Mouse (Mus musculus): Measurements from ENCODE around the gene Rexo4. TPM values are rescaled to one million over a fixed set of nuclear protein-coding genes. Genes with fewer than 3 reads are reported as not detected.

The Rexo4 gene
- total RNA-seq, 1 experiment = 56.7 TPM

DNA sequence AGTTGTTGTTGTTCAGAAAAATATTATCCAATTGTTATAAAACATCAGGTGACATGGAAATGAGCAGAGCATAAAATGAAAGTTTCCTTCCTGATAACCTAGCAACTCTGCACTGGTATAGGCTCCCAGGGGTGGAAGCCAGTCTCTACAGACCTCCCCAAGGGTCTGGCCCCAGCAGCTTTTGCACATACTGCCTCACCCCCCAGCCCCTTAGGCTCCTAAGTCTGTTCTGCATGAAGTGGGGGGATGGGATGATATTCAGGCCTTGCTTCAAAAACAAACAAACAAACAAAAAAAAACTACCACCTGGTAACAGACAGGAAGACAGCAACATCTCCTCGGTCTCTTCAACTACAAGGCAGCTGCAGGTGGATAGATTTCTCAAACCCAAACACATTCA lies 16.2 kb upstream of the Rexo4 start:
- TF ChIP-seq CHD2 (IDR thresholded peaks at IDR 0.05; ENCODE audit: low read depth, low read length) (no peak), ZNF384 (IDR thresholded peaks at IDR 0.05; ENCODE audit: low read depth, low read length) (no peak), MAFK (IDR thresholded peaks at IDR 0.05; ENCODE audit: insufficient read depth, low read depth, low read length) (no peak), HCFC1 (IDR thresholded peaks at IDR 0.05; ENCODE audit: borderline replicate concordance, insufficient read depth, low read length) (no peak), ZC3H11A (IDR thresholded peaks at IDR 0.05; ENCODE audit: borderline replicate concordance, low read depth, low read length) (no peak)
- in situ Hi-C loops (cut with MboI; ENCODE audit: low sequenced_read_pairs in 2 of 2, unreplicated experiment in 2 of 2) = no loop called here
- Histone ChIP-seq H3K9me3 (ENCODE audit: control insufficient read depth, insufficient read depth, low read depth, low read length) (no peaks in the 10 kb centered on the region), H3K4me1 (ENCODE audit: control insufficient read depth in 2 of 2, insufficient read depth in 2 of 2, low read length in 2 of 2, poor library complexity in 1 of 2) (peaks cover 0 to 5% of the 10 kb centered on the region in 2 experiments; a peak in 1 of 4 replicates), H3K9ac (ENCODE audit: insufficient read depth, low read depth, low read length, poor library complexity, severe bottlenecking) (no peak overlapping the region), H3K27ac (ENCODE audit: insufficient read depth, low read depth, low read length, poor library complexity, severe bottlenecking) (no peak overlapping the region), H3K4me3 (ENCODE audit: insufficient read depth in 1 of 2, low read depth in 1 of 2, low read length in 2 of 2, poor library complexity in 1 of 2, severe bottlenecking in 1 of 2) (no peak overlapping the region), H3K36me3 (ENCODE audit: control insufficient read depth, insufficient read depth, low read length, poor library complexity, severe bottlenecking) (no peaks in the 10 kb centered on the region)
- DNase-seq (ENCODE audit: low read depth, low spot score) = no peak

DNA sequence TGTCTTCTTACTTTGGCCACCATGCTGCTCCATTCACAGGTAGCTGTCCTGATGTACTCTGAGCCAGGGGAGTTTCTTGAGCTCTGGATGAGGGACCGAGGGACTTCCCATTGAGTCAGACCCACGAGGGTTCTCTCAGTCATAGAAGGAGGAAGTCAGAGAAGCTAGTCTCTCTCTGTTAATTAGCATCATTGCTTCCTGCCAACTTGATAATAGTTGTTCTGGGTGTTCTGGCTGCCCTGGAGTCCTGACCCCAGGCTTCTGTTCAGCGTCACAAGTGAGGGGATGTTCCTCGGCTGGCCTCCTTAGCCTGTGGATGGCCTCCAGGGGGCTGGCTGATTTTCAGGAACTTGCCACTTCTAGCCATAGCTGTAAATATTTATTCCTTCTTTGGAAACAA lies 9.8 kb upstream of the Rexo4 start:
- H3K9me3 ChIP-seq (ENCODE audit: control insufficient read depth, insufficient read depth, low read depth, low read length) = no peaks in the 10 kb centered on the region
- H3K36me3 ChIP-seq (ENCODE audit: control insufficient read depth, insufficient read depth, low read length, poor library complexity, severe bottlenecking) = no peaks in the 10 kb centered on the region
- H3K27ac ChIP-seq (ENCODE audit: insufficient read depth, low read depth, low read length, poor library complexity, severe bottlenecking) = no peak overlapping the region
- in situ Hi-C loops (cut with MboI; ENCODE audit: low sequenced_read_pairs in 2 of 2, unreplicated experiment in 2 of 2) = no loop called here
- TF ChIP-seq ZNF384 (IDR thresholded peaks at IDR 0.05; ENCODE audit: low read depth, low read length) (no peak), ZC3H11A (IDR thresholded peaks at IDR 0.05; ENCODE audit: borderline replicate concordance, low read depth, low read length) (no peak), HCFC1 (IDR thresholded peaks at IDR 0.05; ENCODE audit: borderline replicate concordance, insufficient read depth, low read length) (no peak), MAFK (IDR thresholded peaks at IDR 0.05; ENCODE audit: insufficient read depth, low read depth, low read length) (no peak), CHD2 (IDR thresholded peaks at IDR 0.05; ENCODE audit: low read depth, low read length) (no peak)
- DNase-seq (ENCODE audit: low read depth, low spot score) = no peak
- H3K4me3 ChIP-seq (ENCODE audit: insufficient read depth in 1 of 2, low read depth in 1 of 2, low read length in 2 of 2, poor library complexity in 1 of 2, severe bottlenecking in 1 of 2) = no peak overlapping the region
- H3K4me1 ChIP-seq (ENCODE audit: control insufficient read depth in 2 of 2, insufficient read depth in 2 of 2, low read length in 2 of 2, poor library complexity in 1 of 2) = no peaks in the 10 kb centered on the region
- H3K9ac ChIP-seq (ENCODE audit: insufficient read depth, low read depth, low read length, poor library complexity, severe bottlenecking) = no peak overlapping the region

DNA sequence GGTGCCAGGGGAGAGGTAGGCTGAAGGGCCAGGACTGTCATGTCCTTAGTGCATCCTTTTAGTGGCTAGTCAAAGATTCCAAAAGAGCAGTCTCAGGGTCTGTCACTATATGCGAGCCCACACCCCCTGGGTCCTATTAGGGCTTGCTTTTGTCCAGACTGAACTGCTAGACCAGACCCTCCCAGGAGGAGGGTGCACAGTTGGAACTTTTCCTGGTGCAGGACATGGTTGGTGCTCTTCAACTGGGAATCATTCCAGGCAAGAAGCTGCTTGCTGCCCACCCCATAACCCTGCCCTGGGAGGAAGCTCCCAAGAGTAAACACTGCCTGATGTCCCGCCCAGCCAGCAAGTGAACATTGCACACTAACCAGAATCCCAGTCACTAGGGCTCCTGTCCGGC lies 8.9 kb upstream of the Rexo4 start, which contains the start of gene Adamts13:
TSS of gene Adamts13 (plus strand) at position 301 of the 400 bp plus-strand sequence.
- Histone ChIP-seq H3K9me3 (ENCODE audit: control insufficient read depth, insufficient read depth, low read depth, low read length) (no peaks in the 10 kb centered on the region), H3K9ac (ENCODE audit: insufficient read depth, low read depth, low read length, poor library complexity, severe bottlenecking) (no peak within 1 kb of the TSS), H3K36me3 (ENCODE audit: control insufficient read depth, insufficient read depth, low read length, poor library complexity, severe bottlenecking) (no peaks in the 10 kb centered on the region), H3K27ac (ENCODE audit: insufficient read depth, low read depth, low read length, poor library complexity, severe bottlenecking) (no peak within 1 kb of the TSS), H3K4me3 (ENCODE audit: insufficient read depth in 1 of 2, low read depth in 1 of 2, low read length in 2 of 2, poor library complexity in 1 of 2, severe bottlenecking in 1 of 2) (no peak within 1 kb of the TSS), H3K4me1 (ENCODE audit: control insufficient read depth in 2 of 2, insufficient read depth in 2 of 2, low read length in 2 of 2, poor library complexity in 1 of 2) (no peaks in the 10 kb centered on the region)
- TF ChIP-seq ZC3H11A (IDR thresholded peaks at IDR 0.05; ENCODE audit: borderline replicate concordance, low read depth, low read length) (no peak), CHD2 (IDR thresholded peaks at IDR 0.05; ENCODE audit: low read depth, low read length) (no peak), MAFK (IDR thresholded peaks at IDR 0.05; ENCODE audit: insufficient read depth, low read depth, low read length) (no peak), ZNF384 (IDR thresholded peaks at IDR 0.05; ENCODE audit: low read depth, low read length) (no peak), HCFC1 (IDR thresholded peaks at IDR 0.05; ENCODE audit: borderline replicate concordance, insufficient read depth, low read length) (no peak)
- no peak for DNase-seq (ENCODE audit: low read depth, low spot score)
- in situ Hi-C loops (cut with MboI; ENCODE audit: low sequenced_read_pairs in 2 of 2, unreplicated experiment in 2 of 2) = no loop called here

DNA sequence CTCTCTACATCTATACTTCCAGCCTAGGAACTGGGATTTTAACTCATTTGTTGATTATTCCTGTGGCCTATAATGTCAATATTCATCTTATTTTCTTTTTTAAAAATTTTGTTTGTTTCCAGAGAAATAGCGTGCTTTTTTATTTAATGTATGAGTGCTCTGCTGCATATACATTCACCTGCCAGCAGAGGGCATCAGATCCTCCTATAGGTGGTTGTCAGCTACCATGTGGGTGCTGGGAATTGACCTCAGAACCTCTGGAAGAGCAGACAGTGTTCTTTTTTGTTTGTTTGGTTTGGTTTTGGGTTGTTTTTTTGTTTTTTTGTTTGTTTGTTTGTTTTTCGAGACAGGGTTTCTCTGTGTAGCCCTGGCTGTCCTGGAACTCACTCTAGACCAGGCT lies 3.1 kb upstream of the Rexo4 start:
- H3K9ac ChIP-seq (ENCODE audit: insufficient read depth, low read depth, low read length, poor library complexity, severe bottlenecking) = no peak overlapping the region
- H3K9me3 ChIP-seq (ENCODE audit: control insufficient read depth, insufficient read depth, low read depth, low read length) = no peaks in the 10 kb centered on the region
- in situ Hi-C loops (cut with MboI; ENCODE audit: low sequenced_read_pairs in 2 of 2, unreplicated experiment in 2 of 2) = no loop called here
- no peak overlapping the region for H3K4me3 ChIP-seq (ENCODE audit: insufficient read depth in 1 of 2, low read depth in 1 of 2, low read length in 2 of 2, poor library complexity in 1 of 2, severe bottlenecking in 1 of 2)
- H3K27ac ChIP-seq (ENCODE audit: insufficient read depth, low read depth, low read length, poor library complexity, severe bottlenecking) = no peak overlapping the region
- TF ChIP-seq ZNF384 (IDR thresholded peaks at IDR 0.05; ENCODE audit: low read depth, low read length) (no peak), ZC3H11A (IDR thresholded peaks at IDR 0.05; ENCODE audit: borderline replicate concordance, low read depth, low read length) (no peak), CHD2 (IDR thresholded peaks at IDR 0.05; ENCODE audit: low read depth, low read length) (no peak)
- peaks cover under 1% of the 10 kb centered on the region; the same call in 1 of the 2 replicates for H3K36me3 ChIP-seq (ENCODE audit: control insufficient read depth, insufficient read depth, low read length, poor library complexity, severe bottlenecking)
- no peak for DNase-seq (ENCODE audit: low read depth, low spot score)
- H3K4me1 ChIP-seq (ENCODE audit: control insufficient read depth in 2 of 2, insufficient read depth in 2 of 2, low read length in 2 of 2, poor library complexity in 1 of 2) = peaks cover 0 to 5% of the 10 kb centered on the region in 2 experiments; a peak in 1 of 4 replicates
